Mouse (Mus musculus) liver, embryonic 11.5 days (tissue): ENCODE results near the gene Apip. TPM values are rescaled to one million over a fixed set of nuclear protein-coding genes. Genes with fewer than 3 reads are reported as not detected.
A peak's percentile ranks its signal among the peaks of the same experiment; 100 is the strongest.

Experiments
- ATAC-seq: fragments of 200-750 bp; cut with Nextera tagmentation; replicated peaks from 2 replicates; pipeline ENCODE4 v1.8.0; 2017; ENCODE audit warnings: moderate number of reproducible peaks, mild to moderate bottlenecking, moderate TSS enrichment, moderate library complexity; ENCODE audit not compliant: low FRiP score
- DNase-seq: peaks from one replicate; pipeline ENCODE4 v3.0.0-alpha.2; 2017; ENCODE audit warnings: low spot score
- H3K27ac ChIP-seq: fragments of 300-500 bp; sonication (generic); 2 replicates; pipeline ENCODE4 v1.5.1; 2014; ENCODE audit warnings: mild to moderate bottlenecking, low read depth, low read length, control low read depth
- H3K27me3 ChIP-seq: fragments of 300-500 bp; sonication (generic); replicated peaks from 2 replicates; pipeline ENCODE4 v1.6.1; 2014; ENCODE audit warnings: low read length, mixed read lengths; ENCODE audit not compliant: control insufficient read depth, insufficient read depth
- H3K36me3 ChIP-seq: fragments of 300-500 bp; sonication (generic); 2 replicates; pipeline ENCODE4 v1.6.1; 2014; ENCODE audit warnings: mild to moderate bottlenecking, low read length, moderate library complexity, mixed read lengths; ENCODE audit not compliant: control insufficient read depth, insufficient read depth
- H3K4me1 ChIP-seq: fragments of 300-500 bp; sonication (generic); replicated peaks from 2 replicates; pipeline ENCODE4 v1.6.1; 2014; ENCODE audit warnings: low read length, mixed read lengths; ENCODE audit not compliant: control insufficient read depth, insufficient read depth
- H3K4me2 ChIP-seq: fragments of 300-500 bp; sonication (generic); 2 replicates; pipeline ENCODE4 v1.6.1; 2014; ENCODE audit warnings: mild to moderate bottlenecking, control low read depth, moderate library complexity
- H3K4me3 ChIP-seq: fragments of 300-500 bp; sonication (generic); 2 replicates; pipeline ENCODE4 v1.5.1; 2014; ENCODE audit warnings: low read depth, low read length, control low read depth
- H3K9ac ChIP-seq: fragments of 300-500 bp; sonication (generic); 2 replicates; pipeline ENCODE4 v1.6.1; 2014; ENCODE audit warnings: low read depth, low read length, control low read depth
- H3K9me3 ChIP-seq: fragments of 300-500 bp; sonication (generic); 2 replicates; pipeline ENCODE4 v1.6.1; 2016; ENCODE audit warnings: low read length, inconsistent platforms, mixed read lengths; ENCODE audit not compliant: control insufficient read depth
- WGBS: fragments of 180-500 bp; shearing (Covaris S2); extraction: QIAGEN DNeasy Blood & Tissue Kit; methylation state at CpG from one replicate; pipeline ENCODE4 v1.1.7; 2014; 5-methylcytosine and 5-hydroxymethylcytosine counted together
- polyA plus RNA-seq: library from polyadenylated mRNA; unstranded; fragments of >200 nt; fragmentation: Nextera tagmentation; extraction: Ambion mirVana; gene quantifications from 2 replicates; pipeline ENCODE4 v1.2.1, GENCODE M21; 2014

The Apip gene
- polyA plus RNA-seq: 63.4 and 67.2 TPM in 2 replicates

DNA sequence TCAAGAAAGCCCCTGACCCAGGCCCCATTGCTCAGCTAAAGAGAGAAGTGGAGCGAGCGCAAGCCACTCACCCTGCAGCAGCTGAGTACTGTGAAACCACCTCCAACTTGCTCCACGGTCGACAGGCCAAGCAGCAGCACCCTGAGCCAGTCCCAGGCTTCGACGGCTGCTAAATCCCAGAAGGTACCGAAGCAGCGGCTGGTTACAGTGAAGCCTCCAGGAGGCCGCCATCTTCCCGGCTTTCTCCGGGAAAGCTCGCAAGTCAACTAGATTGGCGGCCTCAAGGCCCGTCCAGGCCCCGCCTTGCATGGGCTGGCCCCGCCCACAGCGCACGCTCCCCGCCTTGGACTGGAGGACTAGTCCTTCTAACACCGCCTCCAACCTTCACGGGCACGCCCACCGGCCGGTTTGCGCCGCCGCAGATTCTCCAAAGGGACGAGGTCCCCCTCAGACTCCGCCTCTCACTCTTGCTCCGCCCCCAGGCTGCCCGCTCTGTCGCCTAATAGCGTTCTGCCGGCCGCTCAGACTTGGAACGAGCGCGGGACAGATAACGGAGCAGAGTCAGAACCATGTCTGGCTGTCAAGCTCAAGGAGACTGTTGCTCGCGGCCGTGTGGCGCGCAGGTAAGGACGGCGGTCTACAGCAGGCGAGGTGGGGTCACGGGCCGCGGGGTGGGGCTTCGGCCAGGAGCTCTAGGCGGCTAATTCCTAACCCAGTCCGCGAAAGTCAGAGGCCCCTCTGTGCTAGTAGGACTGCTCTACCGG, at the start of gene Apip, which contains the start of gene Pdhx:
Gene Apip, plus strand, starts transcription at position 457 of the 764 bp plus-strand sequence.
Gene Pdhx, minus strand, starts transcription at position 295 of the 764 bp plus-strand sequence.
- no peaks in the 10 kb centered on the region for H3K36me3 ChIP-seq
- peak within 1 kb of the TSS; percentile 90 for H3K9ac ChIP-seq
- no peaks in the 10 kb centered on the region for H3K27me3 ChIP-seq
- peak; percentile 100 for DNase-seq
- peak within 1 kb of the TSS; percentile 96 for H3K27ac ChIP-seq
- ATAC-seq: peak; percentile 99
- WGBS: under 1% methylated on average over 55 of the region's 55 CpGs
- H3K9me3 ChIP-seq: no peaks in the 10 kb centered on the region
- H3K4me2 ChIP-seq: peak within 1 kb of the TSS; percentile 72
- H3K4me1 ChIP-seq: peaks cover 7% of the 10 kb centered on the region
- H3K4me3 ChIP-seq: peak within 1 kb of the TSS; percentile 74

DNA sequence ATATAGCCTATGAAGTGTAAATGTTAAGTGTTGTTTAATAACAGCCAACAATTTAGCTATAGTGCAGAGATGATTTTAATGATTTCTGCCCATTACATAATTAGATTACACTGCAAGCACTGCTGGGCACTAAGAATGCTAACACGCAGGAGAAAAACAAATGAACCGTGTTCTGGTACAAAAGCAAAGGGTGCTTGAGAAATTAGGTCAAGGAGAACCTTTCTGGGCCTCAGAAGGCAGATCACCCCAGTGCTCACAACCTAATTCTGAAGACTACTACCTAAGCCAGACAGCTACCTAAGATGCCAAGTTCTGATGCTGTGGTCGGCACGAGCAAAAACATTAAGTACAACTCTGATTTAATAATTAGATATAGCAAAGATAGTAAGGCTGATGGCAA, 35.6 kb upstream of the Apip start:
- 90% methylated on average over 4 of the region's 4 CpGs for WGBS
- Histone ChIP-seq H3K27me3 (no peaks in the 10 kb centered on the region), H3K27ac (no peak overlapping the region), H3K4me1 (no peaks in the 10 kb centered on the region), H3K9ac (no peak overlapping the region), H3K9me3 (no peaks in the 10 kb centered on the region), H3K36me3 (peaks cover 1% of the 10 kb centered on the region; the same call in 1 of the 2 replicates), H3K4me3 (no peak overlapping the region), H3K4me2 (no peak overlapping the region)
- no peak for ATAC-seq
- DNase-seq: no peak

DNA sequence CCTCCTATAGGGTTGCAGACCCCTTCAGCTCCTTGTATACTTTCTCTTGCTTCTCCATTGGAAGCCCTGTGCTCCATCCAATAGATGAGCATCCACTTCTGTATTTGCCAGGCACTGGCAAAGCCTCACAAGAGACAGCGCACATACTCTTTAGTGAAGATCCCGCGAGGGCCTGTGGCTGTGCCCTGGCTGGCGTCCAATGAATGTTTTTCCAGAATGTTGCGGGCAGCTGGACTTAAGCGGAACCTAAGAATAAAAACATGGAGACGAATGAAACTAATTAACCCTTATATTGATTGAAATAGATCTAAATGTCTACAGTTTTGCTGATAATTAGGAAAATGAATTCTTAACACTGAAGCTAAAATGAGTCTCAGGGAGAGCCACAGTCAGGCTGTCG, 32.6 kb upstream of the Apip start:
- no peaks in the 10 kb centered on the region for H3K27me3 ChIP-seq
- H3K9ac ChIP-seq: no peak overlapping the region
- DNase-seq (no peak), ATAC-seq (no peak)
- no peak overlapping the region for H3K27ac ChIP-seq
- H3K4me3 ChIP-seq: no peak overlapping the region
- no peaks in the 10 kb centered on the region for H3K36me3 ChIP-seq
- H3K4me1 ChIP-seq: no peaks in the 10 kb centered on the region
- H3K9me3 ChIP-seq: no peaks in the 10 kb centered on the region
- WGBS: 93% methylated on average over 8 of the region's 8 CpGs
- no peak overlapping the region for H3K4me2 ChIP-seq

DNA sequence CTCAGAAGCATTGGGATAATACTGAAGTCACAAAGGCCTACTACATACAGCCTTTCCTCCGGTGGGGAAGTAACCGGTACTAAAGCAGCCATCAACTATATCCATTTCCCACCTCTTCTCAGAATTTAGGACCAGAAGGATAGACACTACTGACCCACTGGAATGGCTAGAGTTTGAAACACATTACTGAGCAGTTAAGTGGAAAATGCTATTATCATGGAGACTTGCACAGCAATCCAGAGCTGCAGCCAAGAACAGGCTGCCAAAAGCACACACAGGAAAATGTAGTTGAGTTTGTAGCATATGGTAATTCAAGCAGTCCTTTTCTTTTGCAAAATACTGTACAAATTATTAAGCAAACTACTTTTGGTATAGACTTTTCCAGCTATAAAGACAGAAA, 28.2 kb upstream of the Apip start:
- 88% methylated on average over 2 of the region's 2 CpGs for WGBS
- Histone ChIP-seq H3K9ac (no peak overlapping the region), H3K36me3 (no peaks in the 10 kb centered on the region), H3K4me1 (no peaks in the 10 kb centered on the region), H3K9me3 (no peaks in the 10 kb centered on the region), H3K27me3 (no peaks in the 10 kb centered on the region), H3K4me2 (no peak overlapping the region), H3K4me3 (no peak overlapping the region), H3K27ac (no peak overlapping the region)
- ATAC-seq (no peak), DNase-seq (no peak)

GRCm38 (mm10) chr2:103051937-103052893, 21.3 kb upstream of the Apip start:
- DNase-seq (no peak), ATAC-seq (no peak)
- H3K9ac ChIP-seq: no peak overlapping the region
- no peak overlapping the region for H3K27ac ChIP-seq
- no peak overlapping the region for H3K4me3 ChIP-seq
- H3K4me2 ChIP-seq: no peak overlapping the region
- 82% methylated on average over 19 of the region's 19 CpGs for WGBS
- H3K27me3 ChIP-seq: no peaks in the 10 kb centered on the region
- no peaks in the 10 kb centered on the region for H3K36me3 ChIP-seq
- no peaks in the 10 kb centered on the region for H3K9me3 ChIP-seq
- H3K4me1 ChIP-seq: no peaks in the 10 kb centered on the region

DNA sequence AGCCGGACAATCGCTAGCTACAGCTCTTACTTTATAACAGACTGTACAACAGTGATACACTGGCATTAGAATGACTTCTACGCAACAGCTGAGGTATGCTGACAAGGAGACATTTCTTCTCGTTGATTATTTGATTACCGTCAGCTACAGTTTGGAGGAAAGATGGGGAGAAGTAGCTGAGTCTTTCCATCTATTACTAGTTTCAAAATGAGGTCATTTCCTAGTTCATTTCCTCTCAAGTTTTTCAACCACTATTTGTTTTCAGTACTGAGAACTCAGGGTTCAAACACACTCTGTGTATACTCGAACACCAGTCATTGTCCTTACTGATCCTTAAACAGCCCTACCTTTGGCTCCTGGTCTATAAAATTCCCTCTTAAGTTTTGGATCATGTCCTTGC, 17.7 kb upstream of the Apip start:
- WGBS: 88% methylated on average over 6 of the region's 6 CpGs

DNA sequence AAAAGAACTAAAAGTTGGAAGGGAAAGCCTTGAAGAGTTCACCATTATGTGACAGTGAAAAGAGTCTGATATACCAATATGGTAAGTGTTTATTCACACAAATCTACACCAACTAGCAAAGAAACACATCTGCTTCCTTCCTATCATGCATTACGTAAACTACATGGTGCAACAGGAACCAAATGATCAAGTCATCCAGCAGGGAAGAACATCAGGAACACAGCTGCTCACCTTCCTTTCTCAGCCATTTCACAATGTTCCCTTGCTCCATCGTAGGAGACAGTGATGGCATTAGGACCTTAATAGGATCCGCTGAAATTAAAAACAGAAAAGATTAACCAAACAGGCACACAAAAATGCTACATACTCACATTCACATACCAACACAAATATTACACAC, 15.2 kb upstream of the Apip start:
- no peaks in the 10 kb centered on the region for H3K27me3 ChIP-seq
- DNase-seq: no peak
- H3K36me3 ChIP-seq: no peaks in the 10 kb centered on the region
- 91% methylated on average over 3 of the region's 3 CpGs for WGBS
- no peak overlapping the region for H3K4me2 ChIP-seq
- H3K9me3 ChIP-seq: no peaks in the 10 kb centered on the region
- no peak overlapping the region for H3K27ac ChIP-seq
- no peak for ATAC-seq
- H3K4me1 ChIP-seq: no peaks in the 10 kb centered on the region
- no peak overlapping the region for H3K9ac ChIP-seq
- no peak overlapping the region for H3K4me3 ChIP-seq

More for the DNA sequence above, 17.7 kb upstream of the Apip start:
- Histone ChIP-seq H3K4me3 (no peak overlapping the region), H3K27me3 (no peaks in the 10 kb centered on the region), H3K4me2 (no peak overlapping the region), H3K27ac (no peak overlapping the region), H3K9me3 (no peaks in the 10 kb centered on the region), H3K9ac (no peak overlapping the region), H3K4me1 (no peaks in the 10 kb centered on the region), H3K36me3 (no peaks in the 10 kb centered on the region)
- ATAC-seq (no peak), DNase-seq (no peak)

- H3K9me3 ChIP-seq: no peaks in the 10 kb centered on the region
- no peak overlapping the region for H3K27ac ChIP-seq
- H3K4me1 ChIP-seq: no peaks in the 10 kb centered on the region
- H3K9ac ChIP-seq: no peak overlapping the region
- 44% methylated on average over 3 of the region's 3 CpGs for WGBS
- no peak overlapping the region for H3K4me2 ChIP-seq
- DNase-seq (no peak), ATAC-seq (0 out of 2 replicates have a peak, but pooled peaks have one; percentile 53)
- H3K36me3 ChIP-seq: no peaks in the 10 kb centered on the region
- no peak overlapping the region for H3K4me3 ChIP-seq
- no peaks in the 10 kb centered on the region for H3K27me3 ChIP-seq
Measured at GRCm38 (mm10) chr2:103062865-103063264, 10.6 kb upstream of the Apip start.
